Mouse (Mus musculus): ENCODE measurements around the gene Lman2. TPM values are rescaled to one million over a fixed set of nuclear protein-coding genes. Genes with fewer than 3 reads are reported as not detected.

Gene Lman2
- total RNA-seq, 2 experiments from 2014 or later: 66.2 to 66.8 TPM

GRCm38 (mm10) chr13:55361974-55362452 is 570 bp downstream of the Lman2 start:
- Histone ChIP-seq H3K27ac (peak overlapping the region; percentile 94), H3K4me3 (peak overlapping the region; percentile 87)
- no peak for DNase-seq (ENCODE audit: low spot score in 2 of 2)
- no peak for TF ChIP-seq CTCF (conservative IDR thresholded peaks at IDR 0.05)

- TF ChIP-seq CTCF (conservative IDR thresholded peaks at IDR 0.05): no peak
- peak overlapping the region; percentile 87 for H3K4me3 ChIP-seq
Measured at GRCm38 (mm10) chr13:55361145-55361544, 1.4 kb downstream of the Lman2 start.

GRCm38 (mm10) chr13:55346745-55347144 is 15.8 kb downstream of the Lman2 start:
- no peak for DNase-seq (ENCODE audit: low spot score in 2 of 2)
- H3K4me3 ChIP-seq: no peak overlapping the region

More at GRCm38 (mm10) chr13:55361145-55361544, 1.4 kb downstream of the Lman2 start:
- DNase-seq (ENCODE audit: low spot score in 2 of 2): no peak
- no peak overlapping the region for H3K27ac ChIP-seq

GRCm38 (mm10) chr13:55344286-55344685 is 18.3 kb downstream of the Lman2 start:
- no peak for TF ChIP-seq CTCF (conservative IDR thresholded peaks at IDR 0.05)
- Histone ChIP-seq H3K27ac (peak overlapping the region; percentile 46), H3K4me3 (no peak overlapping the region)
- peak in 1 of 2 experiments; percentile 72 for DNase-seq (ENCODE audit: low spot score in 2 of 2)

More at GRCm38 (mm10) chr13:55346745-55347144, 15.8 kb downstream of the Lman2 start:
- no peak for TF ChIP-seq CTCF (conservative IDR thresholded peaks at IDR 0.05)
- no peak overlapping the region for H3K27ac ChIP-seq

GRCm38 (mm10) chr13:55342469-55342868 is 20.1 kb downstream of the Lman2 start:
- no peak for DNase-seq (ENCODE audit: low spot score in 2 of 2)
- TF ChIP-seq CTCF (conservative IDR thresholded peaks at IDR 0.05): no peak
- H3K4me3 ChIP-seq: no peak overlapping the region
- no peak overlapping the region for H3K27ac ChIP-seq

- H3K4me3 ChIP-seq: no peak overlapping the region
- H3K27ac ChIP-seq: 0 out of 2 replicates have a peak overlapping the region, but pooled peaks have one; percentile 23
- DNase-seq (ENCODE audit: low spot score in 2 of 2): no peak
- no peak for TF ChIP-seq CTCF (conservative IDR thresholded peaks at IDR 0.05)
Measured at GRCm38 (mm10) chr13:55339259-55339658, 23.3 kb downstream of the Lman2 start.

- DNase-seq (ENCODE audit: low spot score in 2 of 2): no peak
Measured at GRCm38 (mm10) chr13:55338131-55339054, 24.2 kb downstream of the Lman2 start.

GRCm38 (mm10) chr13:55337341-55337975 is 25.1 kb downstream of the Lman2 start:
- Histone ChIP-seq H3K27ac (no peak overlapping the region), H3K4me3 (no peak overlapping the region)
- no peak for TF ChIP-seq CTCF (conservative IDR thresholded peaks at IDR 0.05)
- no peak for DNase-seq (ENCODE audit: low spot score in 2 of 2)

More at GRCm38 (mm10) chr13:55338131-55339054, 24.2 kb downstream of the Lman2 start:
- peak overlapping the region; percentile 23; the same call in 1 of the 2 replicates for H3K27ac ChIP-seq
- no peak overlapping the region for H3K4me3 ChIP-seq
- peak; percentile 29; the same call in 1 of the 2 replicates for TF ChIP-seq CTCF (conservative IDR thresholded peaks at IDR 0.05)

GRCm38 (mm10) chr13:55335701-55336100 is 26.9 kb downstream of the Lman2 start:
- no peak overlapping the region for H3K27ac ChIP-seq
- DNase-seq (ENCODE audit: low spot score in 2 of 2): no peak
- TF ChIP-seq CTCF (conservative IDR thresholded peaks at IDR 0.05): no peak
- no peak overlapping the region for H3K4me3 ChIP-seq

GRCm38 (mm10) chr13:55332331-55332730 is 30.3 kb downstream of the Lman2 start:
- no peak for DNase-seq (ENCODE audit: low spot score in 2 of 2)
- no peak for TF ChIP-seq CTCF (conservative IDR thresholded peaks at IDR 0.05)
- no peak overlapping the region for H3K27ac ChIP-seq
- no peak overlapping the region for H3K4me3 ChIP-seq

- no peak for DNase-seq (ENCODE audit: low spot score in 2 of 2)
- peak; percentile 41; the same call in 1 of the 2 replicates for TF ChIP-seq CTCF (conservative IDR thresholded peaks at IDR 0.05)
- Histone ChIP-seq H3K27ac (no peak overlapping the region), H3K4me3 (peak overlapping the region; percentile 88; the same call in 1 of the 2 replicates)
Measured at GRCm38 (mm10) chr13:55330567-55331400, 31.8 kb downstream of the Lman2 start.

Measured in layer of hippocampus, adult 2 months (tissue).